15 mouse cellular contexts compared by ENCODE assay signal in the genomic region with DNA sequence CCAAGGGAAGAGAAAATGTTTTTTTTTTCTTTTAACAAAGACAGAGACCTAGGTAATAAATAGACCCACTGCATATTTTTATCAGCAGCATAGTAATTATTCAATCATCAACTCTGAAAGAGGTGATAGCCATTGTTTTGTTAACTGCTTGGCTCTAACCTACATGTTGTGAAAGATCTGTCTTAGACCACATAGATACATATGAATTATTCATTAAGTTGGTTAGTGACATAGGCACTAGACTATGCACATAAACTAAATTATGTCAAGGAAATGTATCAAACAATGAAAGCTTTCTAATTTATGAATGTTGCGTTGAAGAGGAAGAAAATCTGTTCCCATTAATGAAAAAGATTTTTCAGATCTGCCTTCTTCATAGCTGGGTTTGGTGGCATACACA.
"Had no signal": no experiment of that assay in that cellular context is flagged by ENCODE, and none has a peak within 500 bp of the region (broad histone marks: within the 10 kb centered on the region; RNA-seq: fewer than 3 reads in every experiment).

No protein-coding gene starts in this region.

- DNase-seq: lung, adult 18-20 months; lung, embryonic 14.5 days; lung, postnatal 10 days; lung, postnatal 4 days; midbrain, embryonic 14.5 days; right cerebral cortex, postnatal 14 days; thymus, adult 2 months; thymus, postnatal 25 days; thymus, postnatal 4 days had no signal

- H3K9ac ChIP-seq: lung, embryonic 14.5 days; midbrain, embryonic 12.5 days; neural tube, embryonic 12.5 days; stomach, embryonic 15.5 days had no signal

- H3K4me2 ChIP-seq: lung, embryonic 14.5 days; midbrain, embryonic 12.5 days; neural tube, embryonic 12.5 days; stomach, embryonic 15.5 days had no signal

- H3K9me3 ChIP-seq: midbrain, embryonic 10.5 days; midbrain, embryonic 12.5 days; neural tube, embryonic 12.5 days; stomach, embryonic 15.5 days had no signal

- H3K4me1 ChIP-seq: midbrain, embryonic 10.5 days; midbrain, embryonic 12.5 days; neural tube, embryonic 12.5 days; stomach, embryonic 15.5 days had no signal

- ATAC-seq: midbrain, embryonic 16.5 days had no signal

- H3K27me3 ChIP-seq: midbrain, embryonic 12.5 days; neural tube, embryonic 12.5 days; stomach, embryonic 15.5 days had no signal

- H3K27ac ChIP-seq: midbrain, embryonic 10.5 days; midbrain, embryonic 12.5 days; neural tube, embryonic 12.5 days; stomach, embryonic 15.5 days; stomach, postnatal 0 days had no signal

- H3K36me3 ChIP-seq: midbrain, embryonic 10.5 days; midbrain, embryonic 12.5 days; neural tube, embryonic 12.5 days; stomach, embryonic 15.5 days had no signal

- H3K4me3 ChIP-seq: midbrain, embryonic 10.5 days; midbrain, embryonic 12.5 days; neural tube, embryonic 12.5 days; stomach, embryonic 15.5 days had no signal
